Mouse (Mus musculus) liver, postnatal 0 days (tissue): Measurements from ENCODE around the gene Ptpra.

Experiments used
- CTCF ChIP-seq: sonication (generic); IDR thresholded peaks from 2 replicates; pipeline ENCODE4 v1.5.1; 2016; ENCODE audit warnings: antibody characterized with exemption, low read depth
- EP300 ChIP-seq: IDR thresholded peaks from 2 replicates; pipeline ENCODE4 v1.6.1; 2016; ENCODE audit warnings: antibody characterized with exemption, low read depth, mild to moderate bottlenecking

- no peak for TF ChIP-seq CTCF
- no peak for TF ChIP-seq EP300
Measured at GRCm38 (mm10) chr2:130564063-130564462, 114.0 kb downstream of the Ptpra start.
